Mouse (Mus musculus) intestine, embryonic 16.5 days (tissue): ENCODE results near the gene Zfp488. TPM values are rescaled to one million over a fixed set of nuclear protein-coding genes. Genes with fewer than 3 reads are reported as not detected.

ENCODE experiments used
- ATAC-seq: fragments of 200-750 bp; cut with Nextera tagmentation; 2 replicates; pipeline ENCODE4 v1.8.0; 2017; ENCODE audit warnings: moderate TSS enrichment, moderate library complexity
- H3K27ac ChIP-seq: fragments of 300-500 bp; sonication (generic); 2 replicates; pipeline ENCODE4 v1.5.1; 2014; ENCODE audit warnings: mild to moderate bottlenecking, low read length
- H3K27me3 ChIP-seq: fragments of 300-500 bp; sonication (generic); replicated peaks from 2 replicates; pipeline ENCODE4 v1.6.1; 2014; ENCODE audit warnings: low read length, control low read depth, mixed read lengths; ENCODE audit not compliant: control insufficient read depth, insufficient read depth
- H3K36me3 ChIP-seq: fragments of 300-500 bp; sonication (generic); 2 replicates; pipeline ENCODE4 v1.6.1; 2014; ENCODE audit warnings: low read length, control low read depth; ENCODE audit not compliant: control insufficient read depth, insufficient read depth
- H3K4me1 ChIP-seq: fragments of 300-500 bp; sonication (generic); 2 replicates; pipeline ENCODE4 v1.6.1; 2014; ENCODE audit warnings: low read length, control low read depth, mixed read lengths; ENCODE audit not compliant: control insufficient read depth, insufficient read depth
- H3K4me2 ChIP-seq: fragments of 300-500 bp; sonication (generic); 2 replicates; pipeline ENCODE4 v1.6.1; 2014; ENCODE audit warnings: low read depth, low read length, control low read depth
- H3K4me3 ChIP-seq: fragments of 300-500 bp; sonication (generic); 2 replicates; pipeline ENCODE4 v1.5.1; 2014; ENCODE audit warnings: mild to moderate bottlenecking, low read length
- H3K9ac ChIP-seq: fragments of 300-500 bp; sonication (generic); 2 replicates; pipeline ENCODE4 v1.6.1; 2014; ENCODE audit warnings: low read depth, low read length
- H3K9me3 ChIP-seq: fragments of 300-500 bp; sonication (generic); 2 replicates; pipeline ENCODE4 v1.6.1; 2016; ENCODE audit warnings: low read length, control low read depth; ENCODE audit not compliant: control insufficient read depth
- WGBS: fragments of 180-500 bp; shearing (Covaris S2); extraction: QIAGEN DNeasy Blood & Tissue Kit; methylation state at CpG from one replicate; pipeline ENCODE4 v1.1.7; 2014; 5-methylcytosine and 5-hydroxymethylcytosine counted together
- polyA plus RNA-seq: library from polyadenylated mRNA; unstranded; fragments of >200 nt; fragmentation: Nextera tagmentation; extraction: Ambion mirVana; gene quantifications from 2 replicates; pipeline ENCODE4 v1.2.1, GENCODE M21; 2015

The Zfp488 gene
- polyA plus RNA-seq, 1 experiment from 2014 or later: 0.12 TPM

- Histone ChIP-seq H3K4me1 (no peaks in the 10 kb centered on the region), H3K4me3 (no peak overlapping the region), H3K9me3 (no peaks in the 10 kb centered on the region), H3K27ac (no peak overlapping the region), H3K36me3 (no peaks in the 10 kb centered on the region), H3K27me3 (no peaks in the 10 kb centered on the region), H3K9ac (no peak overlapping the region), H3K4me2 (no peak overlapping the region)
- WGBS: 82% methylated on average over 6 of the region's 6 CpGs
- ATAC-seq: no peak
Measured at GRCm38 (mm10) chr14:33993521-33994289, 15.1 kb upstream of the Zfp488 start.

GRCm38 (mm10) chr14:33993051-33993450 is 14.5 kb upstream of the Zfp488 start:
- 94% methylated on average over 9 of the region's 9 CpGs for WGBS
- no peaks in the 10 kb centered on the region for H3K9me3 ChIP-seq
- no peaks in the 10 kb centered on the region for H3K27me3 ChIP-seq
- no peak overlapping the region for H3K9ac ChIP-seq
- no peaks in the 10 kb centered on the region for H3K36me3 ChIP-seq
- H3K27ac ChIP-seq: no peak overlapping the region
- H3K4me3 ChIP-seq: no peak overlapping the region
- no peak for ATAC-seq
- no peaks in the 10 kb centered on the region for H3K4me1 ChIP-seq
- H3K4me2 ChIP-seq: no peak overlapping the region

- no peaks in the 10 kb centered on the region for H3K27me3 ChIP-seq
- no peak overlapping the region for H3K4me2 ChIP-seq
- no peaks in the 10 kb centered on the region for H3K4me1 ChIP-seq
- no peaks in the 10 kb centered on the region for H3K9me3 ChIP-seq
- no peaks in the 10 kb centered on the region for H3K36me3 ChIP-seq
- 72% methylated on average over 4 of the region's 4 CpGs for WGBS
- no peak overlapping the region for H3K9ac ChIP-seq
- no peak overlapping the region for H3K4me3 ChIP-seq
- no peak overlapping the region for H3K27ac ChIP-seq
- no peak for ATAC-seq
Measured at GRCm38 (mm10) chr14:33991971-33992370, 13.4 kb upstream of the Zfp488 start.

- H3K4me1 ChIP-seq: no peaks in the 10 kb centered on the region
- no peak overlapping the region for H3K9ac ChIP-seq
- H3K4me3 ChIP-seq: no peak overlapping the region
- no peak for ATAC-seq
- H3K36me3 ChIP-seq: no peaks in the 10 kb centered on the region
- WGBS: 63% methylated on average over 3 of the region's 3 CpGs
- H3K27ac ChIP-seq: no peak overlapping the region
- no peaks in the 10 kb centered on the region for H3K9me3 ChIP-seq
- H3K4me2 ChIP-seq: no peak overlapping the region
- no peaks in the 10 kb centered on the region for H3K27me3 ChIP-seq
Measured at GRCm38 (mm10) chr14:33989201-33989600, 10.6 kb upstream of the Zfp488 start.

DNA sequence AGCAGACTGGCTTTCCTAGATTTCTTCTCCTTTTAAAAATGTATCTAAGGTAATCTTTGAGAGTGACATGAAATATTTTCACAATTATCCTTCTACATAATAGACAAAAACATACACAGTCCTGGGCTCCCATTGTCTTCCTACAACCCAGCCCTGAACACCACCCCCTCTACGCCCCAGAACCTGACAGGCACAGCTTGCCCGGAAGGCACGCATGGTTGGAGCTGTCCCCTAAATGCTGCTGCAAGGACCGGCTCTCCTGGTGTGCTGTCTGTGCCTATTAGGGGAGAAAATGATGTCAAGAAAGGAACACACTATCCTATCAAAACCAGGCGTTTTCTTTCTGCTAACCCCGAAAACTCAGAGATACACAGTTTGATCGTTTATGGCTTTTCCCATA is 816 bp downstream of the Zfp488 start:
- Histone ChIP-seq H3K4me1 (peaks cover 7% of the 10 kb centered on the region), H3K9ac (no peak overlapping the region), H3K27me3 (no peaks in the 10 kb centered on the region; the same call in 1 of the 2 replicates), H3K9me3 (no peaks in the 10 kb centered on the region), H3K36me3 (no peaks in the 10 kb centered on the region), H3K27ac (no peak overlapping the region), H3K4me3 (no peak overlapping the region), H3K4me2 (no peak overlapping the region)
- 41% methylated on average over 7 of the region's 7 CpGs for WGBS
- ATAC-seq: no peak

- Histone ChIP-seq H3K4me3 (no peak overlapping the region), H3K36me3 (no peaks in the 10 kb centered on the region), H3K27me3 (no peaks in the 10 kb centered on the region; the same call in 1 of the 2 replicates), H3K9me3 (no peaks in the 10 kb centered on the region), H3K4me2 (no peak overlapping the region), H3K4me1 (peaks cover 7% of the 10 kb centered on the region), H3K27ac (no peak overlapping the region), H3K9ac (no peak overlapping the region)
- no peak for ATAC-seq
- 64% methylated on average over 5 of the region's 5 CpGs for WGBS
Measured at GRCm38 (mm10) chr14:33974752-33975151, 3.8 kb downstream of the Zfp488 start.

GRCm38 (mm10) chr14:33972679-33973078 is 5.9 kb downstream of the Zfp488 start:
- Histone ChIP-seq H3K27me3 (no peaks in the 10 kb centered on the region), H3K36me3 (no peaks in the 10 kb centered on the region), H3K4me1 (no peaks in the 10 kb centered on the region), H3K4me2 (no peak overlapping the region), H3K27ac (no peak overlapping the region), H3K9me3 (no peaks in the 10 kb centered on the region), H3K4me3 (no peak overlapping the region), H3K9ac (no peak overlapping the region)
- ATAC-seq: no peak
- 50% methylated on average over 7 of the region's 7 CpGs for WGBS

DNA sequence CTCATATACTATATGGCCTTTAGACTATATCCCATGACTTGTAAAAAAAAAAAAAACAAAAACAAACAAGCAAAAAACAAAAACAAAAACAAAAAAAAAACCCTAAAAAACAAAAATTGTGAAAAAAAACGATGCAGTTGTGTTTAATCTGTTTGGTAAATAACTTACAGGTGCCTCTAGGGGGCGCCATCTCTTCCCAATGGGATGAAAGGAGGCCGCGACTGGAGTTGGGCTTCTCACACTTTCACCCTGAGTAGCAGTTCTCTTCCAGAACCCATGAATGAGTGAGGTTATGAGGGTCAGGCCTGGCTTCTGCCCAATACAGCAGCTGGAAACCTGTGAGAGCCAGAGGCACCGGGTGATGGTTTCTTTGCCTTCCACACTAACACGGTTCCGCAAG is 12.9 kb downstream of the Zfp488 start:
- Histone ChIP-seq H3K4me1 (no peaks in the 10 kb centered on the region), H3K27ac (no peak overlapping the region), H3K9me3 (no peaks in the 10 kb centered on the region), H3K27me3 (no peaks in the 10 kb centered on the region), H3K4me2 (no peak overlapping the region), H3K36me3 (no peaks in the 10 kb centered on the region), H3K9ac (no peak overlapping the region), H3K4me3 (no peak overlapping the region)
- WGBS: 61% methylated on average over 7 of the region's 7 CpGs
- no peak for ATAC-seq

- H3K36me3 ChIP-seq: no peaks in the 10 kb centered on the region
- no peaks in the 10 kb centered on the region for H3K9me3 ChIP-seq
- no peak overlapping the region for H3K4me2 ChIP-seq
- H3K27ac ChIP-seq: no peak overlapping the region
- 10% methylated on average over 9 of the region's 9 CpGs for WGBS
- H3K4me3 ChIP-seq: no peak overlapping the region
- no peak for ATAC-seq
- H3K27me3 ChIP-seq: no peaks in the 10 kb centered on the region
- H3K9ac ChIP-seq: no peak overlapping the region
- H3K4me1 ChIP-seq: no peaks in the 10 kb centered on the region
Measured at GRCm38 (mm10) chr14:33959341-33959740, 19.2 kb downstream of the Zfp488 start.

DNA sequence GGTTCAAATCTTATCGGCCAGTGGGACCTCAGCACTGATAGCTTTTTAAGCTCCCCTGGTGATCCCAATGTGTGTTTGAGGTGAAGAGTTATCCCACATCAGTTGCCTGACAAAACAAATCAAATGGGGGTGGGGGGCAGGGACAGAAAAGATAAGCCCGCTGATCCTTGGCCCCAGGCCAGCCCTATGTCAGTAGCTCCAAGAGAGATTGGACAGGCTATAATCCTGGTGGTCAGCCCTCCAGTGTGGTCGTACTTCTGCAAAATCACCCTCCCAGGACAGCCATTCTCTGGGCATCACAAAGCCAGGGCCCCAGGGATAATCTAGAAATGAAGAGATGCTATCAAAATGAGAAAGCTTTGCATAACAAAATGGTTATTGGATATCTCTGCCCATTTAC is 19.7 kb downstream of the Zfp488 start:
- no peak overlapping the region for H3K4me2 ChIP-seq
- H3K4me3 ChIP-seq: no peak overlapping the region
- no peak for ATAC-seq
- H3K27ac ChIP-seq: no peak overlapping the region
- H3K9me3 ChIP-seq: no peaks in the 10 kb centered on the region
- H3K36me3 ChIP-seq: no peaks in the 10 kb centered on the region
- no peaks in the 10 kb centered on the region for H3K4me1 ChIP-seq
- no peaks in the 10 kb centered on the region for H3K27me3 ChIP-seq
- 53% methylated on average over 3 of the region's 3 CpGs for WGBS
- H3K9ac ChIP-seq: no peak overlapping the region
